Mouse (Mus musculus) c-Kit-positive CD71-negative TER-119-negative erythroid progenitor cells, embryonic 14.5 days (primary cell): ENCODE measurements around the gene Gm7903.
"Not testable (repeated sequence)": the region's sequence is repeated elsewhere in the genome, so short reads cannot be mapped to it uniquely, and the experiment has no call there.

ENCODE experiments used
- DNase-seq: peaks from one replicate; pipeline ENCODE4 v3.0.0-alpha.2; 2013; ENCODE audit warnings: low read depth

The Gm7903 gene

DNA sequence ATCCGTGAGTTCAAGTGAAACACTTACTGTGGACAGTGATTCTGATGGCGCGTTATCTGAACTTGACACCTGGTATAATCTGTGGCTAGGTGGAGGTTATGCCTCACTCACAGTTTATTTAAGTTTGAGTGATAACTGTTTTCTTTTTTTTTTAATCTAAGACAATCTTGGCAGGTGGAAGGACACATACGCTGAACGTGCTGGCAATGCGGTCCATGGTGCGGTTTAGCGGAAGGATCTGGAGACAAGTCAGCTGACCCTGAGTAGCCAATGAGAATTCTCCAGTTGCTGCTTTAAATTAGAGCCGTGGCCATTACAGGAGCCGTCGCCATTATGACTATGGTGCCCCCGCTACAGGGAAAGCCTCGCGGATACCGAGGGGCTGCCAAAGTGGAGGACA lies at the start of gene Gm7903:
TSS of gene Gm7903 (plus strand) at position 301 of the 400 bp plus-strand sequence.
- DNase-seq: not testable (repeated sequence)

DNA sequence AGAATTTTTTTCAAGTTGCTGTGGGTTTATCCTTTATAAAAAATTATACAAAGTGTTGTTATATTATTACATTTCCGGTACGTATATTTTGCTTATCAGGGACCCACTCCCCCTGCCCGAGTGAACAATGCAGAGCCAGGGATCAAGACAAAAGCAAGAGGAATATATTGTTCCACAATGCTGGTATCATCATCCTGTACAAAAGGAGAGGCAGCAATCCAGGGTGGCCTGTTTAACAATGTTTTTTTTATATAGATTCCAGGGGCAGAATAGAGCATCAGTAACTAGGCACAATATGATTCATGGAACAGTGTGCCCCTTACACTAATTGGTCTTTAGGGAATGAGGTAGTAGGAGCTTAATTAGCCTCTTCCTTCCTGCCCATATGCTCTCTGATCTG lies 30.1 kb upstream of the Gm7903 start:
- not testable (repeated sequence) for DNase-seq

DNA sequence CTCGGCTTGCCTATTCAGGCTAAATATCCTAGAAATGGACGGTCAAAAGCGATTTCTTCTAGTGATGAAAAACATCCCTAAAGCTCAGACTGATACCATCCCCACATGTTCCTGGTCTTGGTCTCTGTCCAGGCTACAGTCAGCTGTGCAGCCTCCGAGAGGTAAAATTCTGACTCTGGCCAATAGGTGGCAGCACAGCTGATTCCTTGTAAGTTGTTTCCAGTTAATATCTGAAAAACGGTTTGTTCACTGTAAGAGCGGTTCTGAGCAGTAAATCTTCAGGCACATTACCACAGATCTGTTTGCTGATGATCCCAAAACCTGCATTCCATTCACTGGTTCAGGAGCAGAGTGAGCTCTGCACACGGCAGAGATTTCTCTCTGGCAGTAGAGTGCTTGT lies 12.4 kb upstream of the Gm7903 start:
- DNase-seq: not testable (repeated sequence)

DNA sequence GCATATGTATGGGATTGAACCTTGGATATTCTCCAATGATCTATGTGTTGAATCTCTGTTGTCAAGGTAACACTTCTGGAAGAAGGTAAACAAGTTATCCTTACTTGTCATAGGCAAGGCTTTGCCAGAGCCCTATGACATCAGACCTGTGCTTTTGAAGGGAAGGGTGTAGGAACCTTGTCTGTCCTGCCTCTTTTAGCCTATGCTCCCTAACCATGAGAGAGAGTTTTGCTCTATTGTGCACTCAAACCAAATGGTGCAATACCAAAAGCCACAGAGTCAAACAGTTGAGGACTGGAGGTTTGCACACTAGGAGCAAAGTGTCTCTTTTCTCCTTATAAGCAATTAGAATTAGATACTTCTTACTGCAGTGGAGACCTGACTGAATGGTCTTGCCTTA lies 11.8 kb upstream of the Gm7903 start:
- not testable (repeated sequence) for DNase-seq

DNA sequence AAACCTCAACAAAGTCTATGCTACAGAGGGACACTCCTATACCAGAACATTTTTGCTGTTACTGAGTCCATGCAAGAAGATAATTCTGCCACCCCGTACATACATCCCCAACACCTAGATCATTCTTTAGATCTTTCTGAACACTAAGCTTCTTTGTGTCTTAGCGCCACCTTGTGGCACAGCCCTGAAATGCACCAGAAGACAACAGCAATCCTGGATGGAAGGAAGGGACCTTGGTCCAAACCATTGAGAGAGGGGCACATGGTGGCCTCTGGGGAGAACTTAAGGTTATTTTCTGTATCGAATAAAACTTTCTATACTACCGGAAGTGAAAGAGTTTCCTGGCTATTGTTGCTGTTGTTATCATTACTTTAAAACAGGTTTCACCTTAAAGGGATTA lies 11.2 kb upstream of the Gm7903 start:
- not testable (repeated sequence) for DNase-seq

DNA sequence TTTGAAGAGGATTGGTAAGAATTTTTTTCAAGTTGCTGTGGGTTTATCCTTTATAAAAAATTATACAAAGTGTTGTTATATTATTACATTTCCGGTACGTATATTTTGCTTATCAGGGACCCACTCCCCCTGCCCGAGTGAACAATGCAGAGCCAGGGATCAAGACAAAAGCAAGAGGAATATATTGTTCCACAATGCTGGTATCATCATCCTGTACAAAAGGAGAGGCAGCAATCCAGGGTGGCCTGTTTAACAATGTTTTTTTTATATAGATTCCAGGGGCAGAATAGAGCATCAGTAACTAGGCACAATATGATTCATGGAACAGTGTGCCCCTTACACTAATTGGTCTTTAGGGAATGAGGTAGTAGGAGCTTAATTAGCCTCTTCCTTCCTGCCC lies 30.5 kb downstream of the Gm7903 start:
- not testable (repeated sequence) for DNase-seq

DNA sequence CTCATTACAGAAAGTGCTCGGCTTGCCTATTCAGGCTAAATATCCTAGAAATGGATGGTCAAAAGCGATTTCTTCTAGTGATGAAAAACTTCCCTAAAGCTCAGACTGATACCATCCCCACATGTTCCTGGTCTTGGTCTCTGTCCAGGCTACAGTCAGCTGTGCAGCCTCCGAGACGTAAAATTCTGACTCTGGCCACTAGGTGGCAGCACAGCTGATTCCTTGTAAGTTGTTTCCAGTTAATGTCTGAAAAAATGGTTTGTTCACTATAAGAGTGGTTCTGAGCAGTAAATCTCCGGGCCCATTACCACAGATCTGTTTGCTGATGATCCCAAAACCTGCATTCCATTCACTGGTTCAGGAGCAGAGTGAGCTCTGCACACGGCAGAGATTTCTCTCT lies 48.3 kb downstream of the Gm7903 start:
- DNase-seq: not testable (repeated sequence)

DNA sequence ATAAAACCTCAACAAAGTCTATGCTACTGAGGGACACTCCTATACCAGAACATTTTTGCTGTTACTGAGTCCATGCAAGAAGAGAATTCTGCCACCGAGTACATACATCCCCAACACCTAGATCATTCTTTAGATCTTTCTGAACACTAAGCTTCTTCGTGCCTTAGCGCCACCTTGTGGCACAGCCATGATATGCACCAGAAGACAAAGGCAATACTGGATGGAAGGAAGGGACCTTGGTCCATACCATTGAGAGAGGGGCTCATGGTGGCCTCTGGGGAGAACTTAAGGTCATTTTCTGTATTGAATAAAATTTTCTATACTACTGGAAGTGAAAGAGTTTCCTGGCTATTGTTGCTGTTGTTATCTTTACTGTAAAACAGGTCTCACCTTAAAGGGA lies 49.5 kb downstream of the Gm7903 start:
- not testable (repeated sequence) for DNase-seq
